Mouse (Mus musculus): Measurements from ENCODE around the gene Abi3bp. TPM values are rescaled to one million over a fixed set of nuclear protein-coding genes. Genes with fewer than 3 reads are reported as not detected.
A peak's percentile ranks its signal among the peaks of the same experiment; 100 is the strongest.

Abi3bp gene
- total RNA-seq, 2 experiments from 2014 or later: 13.2 to 17.9 TPM

GRCm38 (mm10) chr16:56686747-56687146 is 209.1 kb downstream of the Abi3bp start:
- no peak for DNase-seq

GRCm38 (mm10) chr16:56690715-56691114 is 213.0 kb downstream of the Abi3bp start:
- DNase-seq: no peak

DNA sequence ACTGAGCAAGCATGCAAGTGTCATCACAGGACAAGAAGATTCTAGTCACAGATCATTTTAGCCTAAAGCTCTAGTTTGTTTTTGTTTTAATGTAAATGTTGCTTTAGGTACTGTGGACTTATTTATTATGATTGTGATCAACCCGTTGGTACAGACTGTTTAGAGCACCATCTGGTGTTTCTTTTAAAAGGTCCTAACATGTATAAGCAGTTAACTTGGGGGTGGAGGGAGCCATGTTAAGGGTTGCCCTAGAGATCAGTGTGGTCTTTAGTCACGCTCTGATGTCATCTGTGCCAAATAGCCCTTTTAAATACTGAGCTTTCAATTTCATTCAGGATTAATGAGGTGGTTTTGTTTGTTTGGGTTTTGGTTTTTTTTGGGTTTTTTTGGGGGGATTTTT is 218.8 kb downstream of the Abi3bp start:
- no peak for DNase-seq

DNA sequence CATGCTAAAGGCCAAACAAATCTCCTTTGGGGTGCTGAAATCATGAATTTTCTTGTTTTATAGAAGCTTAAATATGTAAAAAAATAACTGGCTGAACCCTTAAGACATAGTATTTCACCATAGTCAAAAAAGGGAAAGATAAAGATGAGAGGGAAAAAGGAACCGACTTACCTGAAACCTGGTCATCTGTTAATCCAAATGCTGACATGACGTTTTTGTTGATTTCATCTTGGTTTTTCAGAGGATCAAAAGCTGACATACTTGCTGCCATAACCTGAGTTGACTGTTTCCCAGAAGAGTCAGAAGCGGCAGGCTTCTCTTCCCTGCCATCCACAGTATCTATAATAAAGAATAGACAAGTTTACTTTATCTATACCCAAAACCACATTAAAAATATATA is 223.2 kb downstream of the Abi3bp start:
- no peak for DNase-seq

DNA sequence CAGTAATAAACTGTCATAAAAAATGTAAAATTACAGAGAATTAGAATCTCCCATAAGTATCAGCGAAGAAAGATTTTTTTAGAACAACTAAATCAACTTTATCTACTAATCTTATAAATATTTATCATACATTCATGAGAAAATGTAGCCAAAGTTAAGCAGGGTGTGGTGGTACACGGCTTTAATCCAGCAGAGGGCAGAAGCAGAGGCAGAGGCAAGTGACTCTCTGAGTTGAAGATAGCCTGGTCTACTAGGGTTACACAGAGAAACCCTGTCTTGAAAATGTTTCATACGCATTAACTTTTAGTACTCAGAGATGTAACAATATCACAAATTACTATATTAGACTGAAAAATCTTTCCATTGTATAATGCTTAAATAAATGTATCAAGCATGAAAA is 228.1 kb downstream of the Abi3bp start:
- no peak for DNase-seq

DNA sequence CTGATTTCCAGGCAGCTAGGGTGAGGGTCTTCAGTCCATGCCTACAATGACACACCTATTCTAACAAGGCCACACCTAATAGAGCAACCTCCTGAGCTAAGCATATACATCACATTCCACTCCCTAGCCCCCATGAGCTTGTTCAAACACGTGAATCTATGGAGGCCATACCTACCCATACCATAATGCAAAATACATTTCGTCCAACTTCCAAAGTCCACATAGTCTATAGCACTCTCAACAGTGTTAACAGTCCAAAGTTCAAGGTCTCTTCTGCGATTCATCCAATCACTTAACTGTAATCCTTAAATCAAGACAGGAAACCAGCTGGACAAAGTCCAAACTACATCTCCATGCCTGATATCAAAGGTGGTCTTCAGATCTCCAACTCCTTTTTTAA is 232.4 kb downstream of the Abi3bp start:
- DNase-seq: no peak

DNA sequence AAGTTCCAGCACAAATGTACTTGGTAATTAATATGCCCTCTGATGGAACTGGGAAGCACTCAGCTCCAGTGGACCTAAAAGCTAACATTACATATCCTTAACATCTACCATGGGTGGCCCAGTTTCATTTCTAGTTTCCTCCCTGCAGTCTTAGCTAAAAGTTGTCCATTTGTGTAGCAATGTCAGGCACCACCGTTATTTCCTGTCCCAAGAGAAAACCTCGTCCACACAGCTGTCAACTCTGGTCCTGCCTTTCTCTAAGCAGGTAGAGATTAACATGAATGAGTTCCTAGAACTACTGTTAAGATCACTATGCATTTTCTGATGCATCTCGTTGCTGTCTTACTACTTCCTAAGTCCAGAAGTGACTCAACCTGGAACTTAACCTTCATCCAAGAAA is 237.9 kb downstream of the Abi3bp start:
- DNase-seq: no peak

- no peak for DNase-seq
Observed at GRCm38 (mm10) chr16:56716557-56717179, 239.0 kb downstream of the Abi3bp start.

GRCm38 (mm10) chr16:56717224-56718200 is 239.8 kb downstream of the Abi3bp start, which contains the start of gene Tfg:
Tfg (minus strand) TSS chr16:56717450.
- DNase-seq: peak; percentile 99

DNA sequence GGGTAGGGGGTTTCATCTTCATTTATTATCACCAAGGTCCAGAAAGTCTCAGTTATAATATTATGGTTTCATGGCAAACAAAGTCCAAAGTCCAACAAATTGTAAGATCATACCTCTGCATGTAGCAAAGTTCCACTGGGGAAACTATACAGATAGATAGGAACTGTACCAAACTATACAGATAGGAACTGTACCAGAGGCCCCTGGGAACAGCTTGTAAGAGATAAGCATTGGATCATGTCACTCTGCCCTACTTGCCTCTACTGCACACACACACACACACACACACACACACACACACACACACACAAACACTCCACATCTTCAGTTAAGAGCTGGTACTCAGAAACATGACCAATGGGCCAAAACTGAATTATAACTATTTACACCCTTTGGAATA is 241.4 kb downstream of the Abi3bp start:
- DNase-seq: no peak

DNA sequence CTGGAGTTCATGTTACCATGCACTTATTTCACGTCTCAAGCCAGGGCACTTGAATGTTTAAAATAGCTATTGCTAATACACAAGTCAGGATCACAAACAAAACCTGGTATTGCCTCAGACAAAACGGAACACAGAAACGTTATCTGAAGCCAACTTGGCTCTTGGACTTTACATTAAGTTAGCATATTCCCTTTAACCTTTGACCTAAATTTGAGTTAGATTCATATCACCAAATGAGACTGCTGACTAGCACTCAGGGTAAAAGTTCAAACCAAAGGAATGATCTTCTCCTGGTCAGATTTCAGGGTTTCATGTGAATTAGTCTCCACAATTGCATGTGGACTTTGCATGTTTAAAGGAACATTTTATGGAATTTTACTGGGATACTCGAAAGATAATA is 244.7 kb downstream of the Abi3bp start:
- no peak for DNase-seq

DNA sequence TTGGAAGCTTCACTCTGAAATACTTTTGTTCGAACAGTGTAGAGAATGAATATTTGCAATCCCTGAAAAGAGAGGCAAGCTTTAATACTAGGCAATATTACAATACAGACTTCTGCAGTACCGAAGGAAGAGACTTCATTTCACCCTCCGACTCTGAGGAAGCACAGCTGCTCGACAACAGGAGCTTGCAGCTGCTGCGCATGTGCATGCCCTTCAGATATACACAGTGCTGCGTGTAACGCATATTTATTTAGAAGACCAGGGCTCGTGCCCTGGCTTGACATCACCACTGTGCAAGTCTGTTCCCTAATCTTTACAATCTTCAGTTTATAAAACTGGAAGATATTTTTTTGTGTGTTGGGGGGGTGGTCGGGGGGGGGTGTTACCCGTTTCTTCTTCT is 247.2 kb downstream of the Abi3bp start:
- no peak for DNase-seq

DNA sequence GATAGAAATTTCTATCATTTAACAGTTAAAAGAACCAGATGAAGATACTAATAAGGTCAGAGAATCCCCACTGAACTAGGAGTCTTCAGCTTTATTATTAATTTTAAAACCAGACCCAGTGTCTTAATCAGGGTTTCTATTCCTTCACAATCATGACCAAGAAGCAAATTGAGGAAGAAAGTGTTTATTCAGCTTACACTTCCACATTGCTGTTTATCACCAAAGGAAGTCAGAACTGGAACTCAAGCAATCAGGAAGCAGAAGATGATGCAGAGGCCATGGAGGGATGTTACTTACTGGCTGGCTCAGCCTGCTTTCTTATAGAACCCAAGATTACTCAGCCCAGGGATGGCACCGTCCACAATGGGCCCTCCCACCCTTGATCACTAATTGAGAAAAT is 251.4 kb downstream of the Abi3bp start:
- DNase-seq: no peak

Other genes with a start within 250 kb of the Abi3bp start
- 10 to 100 TPM; 43.6 to 44.2 TPM for gene Tfg, start 239.6 kb downstream of the Abi3bp start, total RNA-seq (2021)